Mouse (Mus musculus): ENCODE data around the gene Fam228b.
"Not testable (repeated sequence)": the region's sequence is repeated elsewhere in the genome, so short reads cannot be mapped to it uniquely, and the experiment has no call there.

The Fam228b gene

DNA sequence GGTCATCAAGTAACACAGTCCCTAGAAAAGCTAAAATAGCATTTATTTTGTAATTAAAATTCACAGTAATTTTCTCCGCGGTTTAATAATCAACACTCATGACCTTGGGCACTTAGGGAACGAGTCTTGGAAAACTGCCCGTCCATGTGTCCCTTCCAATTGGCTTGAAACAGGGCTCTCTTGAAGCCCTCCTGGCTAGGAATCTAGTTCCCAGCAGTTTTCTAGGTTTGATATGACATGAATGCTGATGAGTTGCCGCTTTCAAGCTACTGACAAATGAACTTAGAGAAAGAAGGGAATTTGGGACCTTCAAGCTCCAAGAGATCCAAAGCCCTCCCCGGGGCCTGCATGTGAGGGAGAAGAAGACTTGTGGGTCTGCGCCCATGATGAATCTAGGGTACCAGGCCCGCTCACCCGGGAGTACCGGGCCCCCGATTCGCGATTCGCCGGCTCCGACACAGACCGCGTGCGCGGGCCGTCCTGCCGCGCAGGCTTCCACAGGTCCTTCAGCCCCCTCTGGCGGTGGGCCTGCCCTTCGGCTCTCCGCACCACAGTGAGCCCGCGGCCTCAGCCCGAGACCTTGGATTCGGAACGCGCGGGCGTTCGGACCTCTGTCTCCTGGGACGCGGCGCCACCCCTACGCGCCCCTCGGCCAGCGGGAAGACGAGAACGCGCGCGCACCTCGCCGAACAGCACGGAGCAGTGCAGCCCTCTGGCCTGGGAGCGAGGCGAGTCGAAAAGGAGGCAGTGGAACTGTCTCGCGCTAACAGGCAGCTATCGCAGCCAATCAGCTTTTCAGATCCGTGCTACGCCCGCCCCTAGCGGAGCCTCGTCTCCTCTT lies at the start of gene Fam228b, which contains the start of gene Pfn4:
Gene Fam228b, minus strand, starts transcription at position 776 of the 841 bp plus-strand sequence.
Gene Pfn4, plus strand, starts transcription at position 531 of the 841 bp plus-strand sequence.
- DNase-seq (ENCODE audit: low spot score in 2 of 2), result peak; percentile 99

DNA sequence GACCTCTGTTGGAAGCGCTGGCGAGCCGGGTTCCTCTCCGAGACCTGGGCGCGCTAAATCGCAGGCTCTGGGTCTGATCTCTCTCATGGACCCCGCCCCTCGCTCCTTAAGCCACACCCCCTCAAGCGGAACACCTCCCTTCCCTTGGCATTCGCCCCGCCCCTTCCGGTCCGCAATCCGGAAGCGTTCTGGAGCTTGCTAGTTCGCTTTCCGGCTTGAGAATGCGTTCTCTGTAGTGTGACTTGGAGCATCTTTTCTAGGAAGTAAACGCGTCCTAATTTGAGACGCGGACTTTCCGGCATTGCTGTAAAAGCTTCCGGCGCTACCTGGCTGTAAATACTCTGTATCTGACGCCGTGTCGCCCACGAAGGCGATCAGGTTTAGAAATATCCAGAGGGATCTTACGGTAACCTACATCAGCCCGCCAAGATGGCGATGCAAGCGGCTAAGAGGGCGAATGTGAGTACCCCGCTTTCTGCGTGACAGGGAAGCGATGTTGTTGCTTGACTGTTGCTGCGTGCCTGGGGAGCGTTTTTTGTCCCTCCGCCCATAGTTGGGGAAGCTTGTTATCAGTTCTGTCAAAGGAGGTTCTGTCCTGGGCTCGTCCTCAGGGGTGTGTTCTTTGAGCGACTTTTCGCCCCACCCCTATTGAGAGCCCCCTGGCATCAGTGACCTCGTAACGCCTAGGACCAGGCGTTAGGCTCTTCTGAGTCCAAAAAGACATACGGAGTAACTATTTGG lies 48.5 kb upstream of the Fam228b start, which contains the start of gene Sf3b6:
Gene Sf3b6, plus strand, starts transcription at position 184 of the 741 bp plus-strand sequence.
- peak; percentile 89 to 94 for DNase-seq (ENCODE audit: low spot score in 2 of 2)

DNA sequence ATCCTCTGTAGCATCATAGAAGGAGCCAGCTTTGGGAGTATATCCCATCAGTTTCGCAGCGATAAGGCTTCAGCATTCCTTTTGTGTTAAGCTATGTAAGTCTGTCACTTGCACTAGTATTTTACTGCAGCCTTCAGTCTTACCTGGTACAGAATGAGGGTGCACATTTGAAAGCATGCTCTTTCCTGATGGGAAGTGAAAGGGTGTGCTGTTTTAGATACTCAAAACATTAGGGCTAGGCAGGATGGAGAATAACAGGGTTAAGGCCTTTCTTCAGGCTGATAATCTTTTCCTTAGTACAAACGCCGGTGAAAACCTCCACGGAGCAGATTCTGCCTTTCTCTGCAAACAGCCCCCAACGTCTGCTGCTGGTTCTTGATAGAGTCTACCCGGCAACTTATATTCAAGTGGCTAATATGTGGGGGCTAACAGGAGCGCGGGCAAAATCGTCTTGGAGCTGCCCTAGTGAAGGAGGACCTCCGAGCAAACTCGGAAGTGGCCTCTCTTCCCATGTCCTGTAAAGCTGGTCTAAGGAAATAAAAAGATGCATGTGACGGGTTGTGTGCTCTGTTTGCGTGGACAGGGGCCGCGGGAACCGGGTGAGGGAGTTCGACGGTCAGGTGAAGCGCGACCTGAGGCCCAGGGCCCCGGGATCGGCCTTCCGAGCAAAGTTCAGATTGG lies 47.8 kb upstream of the Fam228b start:
- no peak for DNase-seq (ENCODE audit: low spot score in 2 of 2)

DNA sequence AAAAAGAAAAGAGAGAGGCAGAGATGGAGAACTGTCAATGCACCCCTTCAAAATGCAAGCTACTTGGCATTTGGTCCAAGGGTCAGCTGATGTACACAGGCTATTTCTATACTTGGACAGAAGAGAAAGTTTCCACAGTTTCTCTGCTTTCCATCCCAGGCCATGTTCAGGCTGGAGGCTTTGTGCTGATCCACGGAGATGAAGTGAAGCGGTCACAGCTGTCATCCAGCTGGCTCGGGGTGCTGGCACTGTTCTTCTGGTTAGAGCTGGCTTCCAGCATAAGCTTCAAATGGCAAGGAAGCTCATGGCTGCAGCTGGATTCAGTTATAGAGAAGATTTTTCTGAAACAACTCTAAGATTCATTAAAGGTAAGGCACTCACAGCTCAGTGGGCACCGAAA lies 44.6 kb upstream of the Fam228b start:
- DNase-seq (ENCODE audit: low spot score in 2 of 2), result no peak

DNA sequence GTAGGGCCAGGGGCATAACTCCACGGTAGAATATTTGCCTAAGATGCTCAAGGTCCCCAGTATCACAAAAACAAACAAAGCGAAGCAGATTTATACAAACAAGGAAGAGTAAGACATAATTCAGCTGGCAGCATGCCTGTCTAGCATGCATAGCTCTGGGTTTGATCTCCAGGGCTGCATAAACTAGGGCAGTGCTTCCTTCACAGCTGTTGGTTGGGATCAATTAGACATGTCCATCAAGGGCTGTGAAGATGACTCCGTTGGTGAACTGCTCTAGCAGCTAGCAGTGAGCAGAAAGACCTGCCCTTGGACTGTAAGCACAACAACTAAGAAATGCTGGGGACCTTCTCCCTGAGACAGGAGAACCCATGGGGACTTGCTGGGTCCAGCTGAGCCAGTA lies 42.6 kb upstream of the Fam228b start:
- DNase-seq (ENCODE audit: low spot score in 2 of 2), result no peak

DNA sequence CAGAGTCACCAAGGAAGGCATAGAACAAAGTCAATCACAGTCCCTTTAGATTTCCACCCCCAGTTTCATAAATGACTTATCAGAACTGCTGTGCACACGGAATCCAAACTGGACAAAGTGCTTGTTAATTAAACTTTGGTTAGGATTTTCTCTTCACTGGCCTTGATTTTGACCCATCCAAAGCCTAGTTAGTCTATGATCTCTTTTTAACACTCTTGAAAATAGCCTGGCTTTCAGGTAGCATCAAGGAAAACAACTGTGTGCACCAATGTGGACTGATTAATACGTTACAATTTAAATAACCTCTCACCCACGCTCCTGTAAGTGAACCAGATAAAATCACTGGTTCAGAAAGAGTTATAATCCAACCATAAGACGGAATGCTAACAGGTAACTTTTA lies 42.0 kb upstream of the Fam228b start:
- no peak for DNase-seq (ENCODE audit: low spot score in 2 of 2)

DNA sequence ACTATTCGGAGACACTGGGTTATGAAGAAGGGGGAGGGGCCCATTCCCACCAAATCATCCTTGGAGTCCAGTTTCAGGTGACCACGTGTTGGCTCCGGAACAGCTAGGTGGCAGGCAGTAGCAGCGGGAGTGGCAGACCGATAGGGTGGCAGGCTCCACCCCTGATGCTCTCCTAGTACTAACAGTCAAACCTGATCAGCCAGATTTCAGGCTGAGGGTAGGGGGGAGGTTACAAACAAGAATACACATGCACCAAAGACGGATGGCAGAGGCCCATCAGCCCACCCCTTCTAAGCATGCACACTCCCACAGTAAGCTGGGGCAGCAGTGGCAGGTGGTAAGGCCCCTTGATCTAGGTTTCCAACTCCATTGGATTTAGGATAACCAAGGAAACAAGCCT lies 28.4 kb upstream of the Fam228b start:
- DNase-seq (ENCODE audit: low spot score in 2 of 2), result not testable (repeated sequence)

DNA sequence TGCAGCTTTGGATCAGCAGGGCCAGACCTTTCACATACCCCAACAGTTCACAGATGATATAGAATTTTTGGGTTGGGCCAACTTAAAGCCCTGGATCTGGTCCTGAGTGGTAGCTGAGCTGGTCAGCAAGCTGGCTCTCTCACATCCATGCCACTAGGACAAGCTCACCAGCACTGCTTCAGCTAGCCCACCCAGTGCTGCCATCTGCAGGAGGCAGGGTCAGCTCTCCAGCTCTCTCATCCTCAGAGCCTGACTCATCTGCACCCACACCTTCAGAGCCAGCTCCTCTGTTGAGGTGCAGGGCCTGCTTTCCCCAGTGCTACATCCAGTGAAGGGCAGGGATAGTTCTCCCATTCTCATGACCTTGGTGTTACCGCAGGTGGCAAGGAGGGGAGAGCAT lies 24.7 kb upstream of the Fam228b start:
- DNase-seq (ENCODE audit: low spot score in 2 of 2), result peak in 1 of 2 experiments; percentile 9

DNA sequence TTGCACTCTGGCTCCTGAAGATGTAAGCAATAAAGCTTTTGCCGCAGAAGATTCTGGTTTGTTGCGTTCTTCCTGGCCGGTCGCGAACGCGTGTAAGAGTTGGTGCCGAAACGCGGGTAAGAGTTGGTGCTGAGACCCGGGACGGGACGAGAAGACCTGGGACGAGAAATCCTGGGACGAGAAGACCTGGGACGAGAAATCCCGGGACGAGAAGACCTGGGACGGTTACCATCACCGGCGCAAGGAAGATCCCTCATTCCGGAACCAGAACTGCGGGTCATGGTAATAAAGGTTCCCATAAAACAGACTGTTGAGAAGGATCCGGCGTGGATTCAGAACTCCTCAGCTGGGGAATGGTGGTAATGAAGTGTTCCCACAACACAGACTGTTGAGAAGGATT lies 19.1 kb upstream of the Fam228b start:
- DNase-seq (ENCODE audit: low spot score in 2 of 2), result not testable (repeated sequence)

DNA sequence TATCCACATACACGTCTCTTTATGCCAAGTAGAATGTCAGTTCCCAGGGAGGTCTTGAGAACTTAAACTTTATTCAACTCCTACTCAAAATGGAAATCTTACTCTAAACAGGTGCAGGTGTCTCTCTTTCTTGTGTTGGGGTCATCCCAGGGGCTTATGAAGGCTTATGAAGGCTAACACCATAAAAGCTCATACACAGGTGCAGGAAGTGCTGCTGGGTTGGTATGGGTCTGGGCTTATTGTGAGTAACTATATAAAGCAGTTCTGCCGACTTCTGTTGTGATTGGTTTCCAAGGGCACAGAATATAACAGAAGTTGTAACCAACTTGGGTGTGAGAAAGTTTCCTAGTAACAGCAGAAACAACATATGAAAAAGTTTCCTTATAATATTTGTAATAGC lies 15.4 kb upstream of the Fam228b start:
- no peak for DNase-seq (ENCODE audit: low spot score in 2 of 2)

DNA sequence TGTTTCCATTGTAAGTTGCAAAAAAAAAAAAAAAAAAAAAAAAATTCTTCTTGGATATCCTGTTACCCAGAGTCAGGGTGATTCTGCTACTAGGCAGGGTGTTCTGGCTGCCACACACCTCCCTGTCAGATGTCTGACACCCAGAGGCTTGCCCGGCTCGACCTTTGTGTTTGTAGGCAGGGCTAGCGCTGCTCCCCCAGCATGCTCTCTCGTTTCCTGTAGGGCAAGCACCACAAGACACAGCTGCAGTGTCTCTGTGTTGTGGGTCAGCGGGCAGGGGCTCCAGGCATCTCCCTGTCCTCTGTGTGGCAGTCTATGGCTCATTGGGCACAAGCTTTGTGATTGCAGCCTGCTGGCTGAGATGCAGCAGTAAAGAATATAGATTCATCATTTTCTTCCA lies 14.5 kb upstream of the Fam228b start:
- no peak for DNase-seq (ENCODE audit: low spot score in 2 of 2)

DNA sequence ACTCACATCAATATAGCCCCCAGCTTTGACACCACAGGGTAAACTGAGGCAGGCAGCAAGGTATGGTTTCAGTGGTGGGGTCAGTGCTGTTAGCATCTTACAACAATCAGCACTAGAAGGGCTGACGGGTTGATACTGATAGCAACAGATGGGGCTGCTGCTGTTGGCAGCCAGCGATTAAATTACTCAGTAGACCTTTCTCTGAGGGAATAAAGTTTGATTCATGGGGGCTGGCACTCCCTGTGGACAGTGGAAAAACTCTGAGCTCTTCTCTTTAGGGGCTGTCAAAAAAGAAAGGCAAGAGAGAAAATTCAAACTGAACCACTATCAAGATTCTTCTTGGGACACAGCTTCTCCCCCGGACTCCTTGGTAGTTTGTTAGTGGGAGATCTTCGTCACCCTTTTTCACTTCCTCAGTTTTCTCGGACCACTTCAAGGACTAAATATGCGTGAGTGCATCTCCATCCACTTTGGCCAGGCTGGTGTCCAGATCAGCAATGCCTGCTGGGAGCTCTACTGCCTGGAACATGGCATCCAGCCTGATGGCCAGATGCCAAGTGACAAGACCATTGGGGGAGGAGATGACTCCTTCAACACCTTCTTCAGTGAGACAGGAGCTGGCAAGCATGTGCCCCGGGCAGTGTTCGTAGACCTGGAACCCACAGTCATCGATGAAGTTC lies 12.8 kb upstream of the Fam228b start:
- DNase-seq (ENCODE audit: low spot score in 2 of 2), result not testable (repeated sequence)

DNA sequence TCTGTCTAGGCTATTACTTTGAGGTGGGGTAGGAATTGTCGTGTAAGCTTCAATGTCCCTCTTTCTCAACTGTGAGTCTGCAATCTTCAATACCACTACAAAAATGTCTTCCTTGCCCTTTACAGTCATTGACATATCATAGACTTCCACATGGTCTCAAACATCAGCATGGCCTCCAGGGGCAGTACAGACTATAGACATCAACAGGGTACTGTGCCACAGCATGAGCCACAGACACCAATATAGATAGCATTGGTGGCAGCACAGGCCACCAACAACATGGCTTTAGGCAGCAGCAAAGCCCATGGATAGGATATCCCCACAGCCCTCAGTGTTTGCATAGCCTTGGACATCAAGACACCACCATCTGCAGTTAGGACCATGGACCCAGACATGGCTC lies 12.2 kb upstream of the Fam228b start:
- no peak for DNase-seq (ENCODE audit: low spot score in 2 of 2)

DNA sequence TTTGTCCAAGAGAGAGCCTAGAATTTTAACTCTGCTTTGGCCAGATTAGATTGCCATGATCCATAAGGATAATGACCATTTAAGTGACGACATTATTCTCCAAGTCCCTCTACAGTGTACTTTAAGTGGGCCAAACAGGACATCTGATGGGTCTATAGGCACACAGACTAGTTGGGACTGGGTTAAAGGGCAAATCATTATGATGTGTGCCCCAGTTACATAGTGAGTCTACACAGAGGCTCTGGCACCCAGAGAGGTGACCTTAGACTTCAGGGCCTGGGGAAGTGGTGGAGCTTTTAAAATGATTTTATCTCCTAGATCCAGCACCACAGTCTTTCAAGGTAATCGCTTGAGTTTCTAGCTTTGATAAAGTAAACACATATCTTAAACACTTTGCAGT lies 11.2 kb upstream of the Fam228b start:
- DNase-seq (ENCODE audit: low spot score in 2 of 2), result no peak

DNA sequence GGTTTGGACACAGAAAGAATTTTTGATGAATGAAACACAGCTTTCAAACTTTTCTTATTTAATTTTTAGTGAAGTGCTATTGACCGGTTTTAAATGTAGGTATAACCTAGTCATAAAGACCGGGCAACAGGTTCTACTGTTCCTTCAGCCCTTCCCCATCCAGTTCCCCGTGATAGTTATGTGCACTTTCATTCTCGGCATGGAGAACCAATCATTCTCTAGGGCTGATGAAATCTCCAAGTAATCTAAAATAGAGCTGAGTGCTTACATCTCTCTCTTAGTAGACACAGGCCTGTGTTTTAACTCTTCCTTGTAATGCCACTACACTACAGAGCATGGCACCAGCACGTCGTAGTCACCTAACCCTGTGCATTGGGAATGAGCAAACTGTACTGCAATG lies 8.7 kb upstream of the Fam228b start:
- DNase-seq (ENCODE audit: low spot score in 2 of 2), result no peak

DNA sequence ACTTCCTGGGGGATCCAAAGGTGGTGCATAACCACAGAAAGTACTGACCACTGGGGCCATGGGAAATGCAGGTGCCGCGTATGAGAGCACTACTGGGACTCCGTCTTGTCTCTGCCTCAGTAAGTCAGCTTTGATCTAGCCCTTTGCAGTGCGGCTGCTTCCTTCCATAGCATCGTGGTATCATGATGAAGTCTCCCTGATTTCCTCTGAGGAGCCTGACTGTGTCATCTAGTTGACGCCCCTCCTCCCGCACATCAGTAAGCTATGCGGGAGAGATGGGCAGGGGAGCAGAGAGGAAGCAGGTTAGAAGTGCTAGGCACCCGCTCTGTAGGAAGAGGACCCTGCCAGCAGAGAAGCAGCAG lies 6.5 kb upstream of the Fam228b start:
- no peak for DNase-seq (ENCODE audit: low spot score in 2 of 2)

DNA sequence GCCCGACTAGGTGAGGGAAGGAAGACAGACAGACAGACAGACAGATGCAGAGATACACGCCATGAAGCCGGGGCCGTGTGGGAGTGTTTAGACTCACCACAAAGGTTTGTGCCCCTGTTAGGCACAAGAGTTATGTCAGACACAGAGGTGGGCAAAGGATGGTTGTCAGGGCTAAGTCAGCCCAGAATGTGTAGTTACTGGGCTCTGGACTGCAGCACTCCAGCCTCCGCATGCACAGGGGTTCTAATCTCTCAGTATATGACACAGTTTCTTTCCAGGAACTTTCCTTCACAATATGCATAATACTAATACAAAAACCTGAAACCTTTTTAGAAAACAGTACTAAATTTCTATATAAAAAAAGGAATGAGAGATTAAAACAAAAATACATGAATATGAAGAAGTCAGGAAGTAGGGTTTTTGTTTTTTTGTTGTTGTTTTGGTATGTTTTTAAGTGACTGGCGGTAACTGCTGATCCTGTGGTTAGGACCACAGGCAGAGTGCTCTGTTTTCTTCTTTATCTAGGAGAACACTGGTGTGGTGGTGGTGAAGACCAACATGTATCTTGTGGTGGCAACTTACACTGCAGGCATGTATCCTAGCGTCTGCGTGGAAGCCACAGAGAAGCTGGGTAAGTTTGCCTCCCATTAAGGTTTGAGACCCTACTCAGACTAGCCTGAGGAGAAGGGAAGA lies 6.0 kb upstream of the Fam228b start:
- DNase-seq (ENCODE audit: low spot score in 2 of 2), result no peak

DNA sequence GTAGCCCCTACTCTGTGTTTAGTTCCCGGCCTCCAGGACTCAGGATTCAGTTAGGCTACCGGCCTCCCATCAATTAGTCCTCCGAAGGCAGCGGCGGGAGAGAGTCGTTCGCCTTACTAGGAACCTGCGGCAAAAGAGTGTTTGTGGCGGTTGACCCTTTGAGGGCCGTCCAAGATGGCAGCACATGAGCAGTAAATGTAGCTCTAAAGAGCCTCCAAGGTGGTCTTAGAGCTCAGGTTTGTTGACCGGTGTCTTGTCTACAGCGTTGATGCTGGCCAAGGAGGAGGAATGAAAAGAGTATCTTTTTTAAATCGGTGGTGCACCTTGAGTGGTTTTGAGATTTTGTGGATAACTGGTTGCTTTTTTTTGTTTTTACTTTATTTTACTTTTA lies 261 bp upstream of the Fam228b start:
- DNase-seq (ENCODE audit: low spot score in 2 of 2), result no peak

DNA sequence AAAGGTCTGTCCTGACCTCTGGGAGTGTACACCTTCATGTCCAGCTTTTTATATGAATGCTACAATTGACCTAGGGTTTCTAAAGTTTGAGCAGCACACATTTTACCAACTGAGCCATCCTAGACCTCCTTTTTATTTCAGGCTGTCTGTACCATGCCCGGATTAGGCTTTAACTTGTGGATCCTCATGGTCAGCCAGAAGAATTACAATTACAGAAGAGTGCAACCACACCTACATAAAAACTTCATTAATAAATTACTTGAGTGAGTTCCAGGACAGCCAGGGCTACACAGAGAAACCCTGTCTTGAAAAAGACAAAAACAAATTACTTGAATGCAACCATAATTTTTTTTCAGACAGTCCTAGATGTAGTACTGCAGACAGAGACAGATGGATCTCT lies 12.0 kb downstream of the Fam228b start:
- DNase-seq (ENCODE audit: low spot score in 2 of 2), result no peak

DNA sequence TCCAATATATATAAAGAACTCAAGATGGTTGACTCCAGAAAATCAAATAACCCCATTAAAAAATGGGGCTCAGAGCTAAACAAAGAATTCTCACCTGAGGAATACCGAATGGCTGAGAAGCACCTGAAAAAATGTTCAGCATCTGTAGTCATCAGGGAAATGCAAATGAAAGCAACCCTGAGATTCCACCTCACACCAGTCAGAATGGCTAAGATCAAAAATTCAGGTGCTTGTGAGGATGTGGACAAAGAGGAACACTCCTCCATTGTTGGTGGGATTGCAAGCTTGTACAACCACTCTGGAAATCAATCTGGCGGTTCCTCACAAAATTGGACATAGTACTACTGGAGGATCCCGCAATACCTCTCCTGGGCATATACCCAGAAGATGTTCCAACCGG lies 14.6 kb downstream of the Fam228b start:
- not testable (repeated sequence) for DNase-seq (ENCODE audit: low spot score in 2 of 2)

DNA sequence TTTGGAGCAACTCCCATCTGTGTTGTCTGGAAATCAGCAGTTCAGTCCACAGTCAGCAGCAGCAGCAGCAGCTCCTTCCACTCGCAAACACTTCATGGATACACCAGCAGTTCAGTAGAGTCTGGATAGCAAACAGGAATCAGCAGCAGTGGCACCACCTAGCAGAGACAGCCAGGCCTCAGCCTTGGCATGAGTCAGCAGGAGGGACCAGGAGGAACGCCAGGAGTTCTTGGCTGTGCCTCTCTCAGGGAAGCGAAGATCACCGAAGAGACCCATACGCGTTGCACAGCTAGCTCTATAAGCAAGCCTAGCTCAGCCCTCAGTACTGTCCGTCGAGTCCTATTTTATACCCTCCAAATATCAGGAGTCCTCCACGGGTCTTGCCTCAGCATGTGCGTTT lies 24.6 kb downstream of the Fam228b start:
- DNase-seq (ENCODE audit: low spot score in 2 of 2), result no peak

Data from frontal cortex, postnatal 25 days (tissue).